Mouse (Mus musculus) stomach, embryonic 16.5 days (tissue): ENCODE results near the gene C2cd5. TPM values are rescaled to one million over a fixed set of nuclear protein-coding genes. Genes with fewer than 3 reads are reported as not detected.
"Not testable (repeated sequence)": the region's sequence is repeated elsewhere in the genome, so short reads cannot be mapped to it uniquely, and the experiment has no call there.

Experiments
- ATAC-seq: fragments of 200-750 bp; cut with Nextera tagmentation; 2 replicates; pipeline ENCODE4 v1.8.0; 2017; ENCODE audit warnings: moderate number of reproducible peaks, moderate TSS enrichment; ENCODE audit not compliant: insufficient read depth, low FRiP score
- H3K27ac ChIP-seq: fragments of 300-500 bp; sonication (generic); 2 replicates; pipeline ENCODE4 v1.5.1; 2014; ENCODE audit warnings: low read length
- H3K27me3 ChIP-seq: fragments of 300-500 bp; sonication (generic); 2 replicates; pipeline ENCODE4 v1.6.1; 2014; ENCODE audit warnings: low read length, control low read depth, mixed read lengths; ENCODE audit not compliant: control insufficient read depth, insufficient read depth
- H3K36me3 ChIP-seq: fragments of 300-500 bp; sonication (generic); 2 replicates; pipeline ENCODE4 v1.6.1; 2014; ENCODE audit warnings: low read length; ENCODE audit not compliant: control insufficient read depth, insufficient read depth
- H3K4me1 ChIP-seq: fragments of 300-500 bp; sonication (generic); 2 replicates; pipeline ENCODE4 v1.6.1; 2014; ENCODE audit warnings: low read length, control low read depth, mixed read lengths; ENCODE audit not compliant: control insufficient read depth, insufficient read depth
- H3K4me2 ChIP-seq: fragments of 300-500 bp; sonication (generic); 2 replicates; pipeline ENCODE4 v1.6.1; 2014; ENCODE audit warnings: low read depth, low read length, mixed read lengths
- H3K4me3 ChIP-seq: fragments of 300-500 bp; sonication (generic); replicated peaks from 2 replicates; pipeline ENCODE4 v1.5.1; 2014; ENCODE audit warnings: mild to moderate bottlenecking, low read length
- H3K9ac ChIP-seq: fragments of 300-500 bp; sonication (generic); 2 replicates; pipeline ENCODE4 v1.6.1; 2014; ENCODE audit warnings: low read length
- H3K9me3 ChIP-seq: fragments of 300-500 bp; sonication (generic); replicated peaks from 2 replicates; pipeline ENCODE4 v1.6.1; 2016; ENCODE audit warnings: low read length, control low read depth; ENCODE audit not compliant: control insufficient read depth
- WGBS: fragments of 180-500 bp; shearing (Covaris S2); extraction: QIAGEN DNeasy Blood & Tissue Kit; methylation state at CpG from one replicate; pipeline ENCODE4 v1.1.7; 2014; 5-methylcytosine and 5-hydroxymethylcytosine counted together
- polyA plus RNA-seq: library from polyadenylated mRNA; unstranded; fragments of >200 nt; fragmentation: Nextera tagmentation; extraction: Ambion mirVana; gene quantifications from 2 replicates; pipeline ENCODE4 v1.2.1, GENCODE M21; 2015

C2cd5 gene
- polyA plus RNA-seq, 1 experiment from 2014 or later: 23.5 TPM

- ATAC-seq: not testable (repeated sequence)
- 74% methylated on average over 10 of the region's 10 CpGs for WGBS
These were observed 42.0 kb upstream of the C2cd5 start for GRCm38 (mm10) chr6:143141624-143142592.

GRCm38 (mm10) chr6:143140884-143141283 is 40.9 kb upstream of the C2cd5 start:
- Histone ChIP-seq H3K27ac (no peak overlapping the region), H3K4me1 (0 out of 2 replicates have a peak, but pooled peaks cover 5% of the 10 kb centered on the region), H3K36me3 (no peaks in the 10 kb centered on the region), H3K4me2 (no peak overlapping the region), H3K27me3 (no peaks in the 10 kb centered on the region), H3K9ac (no peak overlapping the region), H3K9me3 (no peaks in the 10 kb centered on the region), H3K4me3 (no peak overlapping the region)
- ATAC-seq: no peak
- WGBS: 88% methylated on average over 9 of the region's 9 CpGs

More at GRCm38 (mm10) chr6:143141624-143142592, 42.0 kb upstream of the C2cd5 start:
- not testable (repeated sequence) for H3K4me1 ChIP-seq, H3K9me3 ChIP-seq, H3K27ac ChIP-seq, H3K27me3 ChIP-seq, H3K36me3 ChIP-seq, H3K4me2 ChIP-seq, H3K4me3 ChIP-seq, H3K9ac ChIP-seq

GRCm38 (mm10) chr6:143139417-143139816 is 39.5 kb upstream of the C2cd5 start:
- Histone ChIP-seq H3K27ac (no peak overlapping the region), H3K4me3 (no peak overlapping the region), H3K4me2 (no peak overlapping the region), H3K4me1 (no peaks in the 10 kb centered on the region), H3K36me3 (no peaks in the 10 kb centered on the region), H3K9ac (no peak overlapping the region), H3K27me3 (no peaks in the 10 kb centered on the region), H3K9me3 (no peaks in the 10 kb centered on the region)
- 69% methylated on average over 2 of the region's 2 CpGs for WGBS
- no peak for ATAC-seq

DNA sequence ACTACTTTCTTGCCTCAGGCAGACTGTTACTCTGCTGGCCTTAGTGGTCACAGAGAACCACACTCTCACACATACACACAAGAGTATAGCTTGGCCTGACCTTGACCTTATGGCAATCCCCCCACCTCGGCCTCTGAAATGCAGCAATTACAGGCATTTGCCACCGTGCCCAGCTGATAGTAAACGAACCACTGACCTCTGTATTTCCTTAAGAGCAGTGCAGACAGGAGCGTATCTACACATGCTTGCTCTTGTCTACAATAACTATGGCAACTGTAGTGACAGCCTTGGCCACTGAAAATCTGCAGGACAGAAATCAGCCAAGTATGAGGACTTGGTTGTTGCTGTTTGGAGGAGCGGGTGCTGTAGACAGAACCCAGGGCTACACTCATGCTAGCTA is 37.4 kb upstream of the C2cd5 start:
- ATAC-seq: no peak
- H3K27ac ChIP-seq: no peak overlapping the region
- H3K4me2 ChIP-seq: no peak overlapping the region
- H3K9ac ChIP-seq: no peak overlapping the region
- no peaks in the 10 kb centered on the region for H3K27me3 ChIP-seq
- no peaks in the 10 kb centered on the region for H3K36me3 ChIP-seq
- no peaks in the 10 kb centered on the region for H3K4me1 ChIP-seq
- no peaks in the 10 kb centered on the region for H3K9me3 ChIP-seq
- H3K4me3 ChIP-seq: no peak overlapping the region
- 56% methylated on average over 5 of the region's 5 CpGs for WGBS

DNA sequence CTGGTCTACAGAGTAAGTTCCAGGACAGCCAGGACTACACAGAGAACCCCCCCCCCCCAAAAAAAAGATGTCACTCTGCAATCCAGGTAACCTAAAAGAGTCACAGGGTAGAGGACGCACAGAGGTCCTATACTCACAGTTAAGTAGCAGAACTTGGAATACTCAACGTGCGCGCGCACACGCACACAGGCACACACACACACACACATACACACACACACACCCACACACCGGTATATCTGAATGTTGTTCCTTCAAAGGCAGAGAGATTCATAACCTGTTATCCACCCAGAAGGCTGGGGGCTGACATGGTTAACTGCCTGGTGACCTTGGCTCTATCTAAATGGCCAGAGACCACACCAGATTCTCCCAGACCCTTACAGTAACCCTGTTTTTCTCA is 36.7 kb upstream of the C2cd5 start:
- no peak for ATAC-seq
- Histone ChIP-seq H3K4me2 (no peak overlapping the region), H3K4me3 (no peak overlapping the region), H3K27me3 (no peaks in the 10 kb centered on the region), H3K4me1 (no peaks in the 10 kb centered on the region), H3K36me3 (no peaks in the 10 kb centered on the region), H3K27ac (no peak overlapping the region), H3K9ac (no peak overlapping the region), H3K9me3 (no peaks in the 10 kb centered on the region)
- 98% methylated on average over 7 of the region's 7 CpGs for WGBS

- Histone ChIP-seq H3K9me3 (no peaks in the 10 kb centered on the region), H3K36me3 (no peaks in the 10 kb centered on the region), H3K4me2 (no peak overlapping the region), H3K27me3 (no peaks in the 10 kb centered on the region), H3K27ac (no peak overlapping the region), H3K9ac (no peak overlapping the region), H3K4me1 (no peaks in the 10 kb centered on the region), H3K4me3 (no peak overlapping the region)
- no peak for ATAC-seq
- 75% methylated on average over 13 of the region's 13 CpGs for WGBS
These were observed 35.2 kb upstream of the C2cd5 start for GRCm38 (mm10) chr6:143135097-143135496.

- 56% methylated on average over 2 of the region's 2 CpGs for WGBS
- Histone ChIP-seq H3K4me3 (no peak overlapping the region), H3K27ac (no peak overlapping the region), H3K4me2 (no peak overlapping the region), H3K9me3 (no peaks in the 10 kb centered on the region), H3K27me3 (no peaks in the 10 kb centered on the region), H3K36me3 (no peaks in the 10 kb centered on the region), H3K9ac (no peak overlapping the region), H3K4me1 (no peaks in the 10 kb centered on the region)
- no peak for ATAC-seq
These were observed 33.2 kb upstream of the C2cd5 start for GRCm38 (mm10) chr6:143133150-143133549.

DNA sequence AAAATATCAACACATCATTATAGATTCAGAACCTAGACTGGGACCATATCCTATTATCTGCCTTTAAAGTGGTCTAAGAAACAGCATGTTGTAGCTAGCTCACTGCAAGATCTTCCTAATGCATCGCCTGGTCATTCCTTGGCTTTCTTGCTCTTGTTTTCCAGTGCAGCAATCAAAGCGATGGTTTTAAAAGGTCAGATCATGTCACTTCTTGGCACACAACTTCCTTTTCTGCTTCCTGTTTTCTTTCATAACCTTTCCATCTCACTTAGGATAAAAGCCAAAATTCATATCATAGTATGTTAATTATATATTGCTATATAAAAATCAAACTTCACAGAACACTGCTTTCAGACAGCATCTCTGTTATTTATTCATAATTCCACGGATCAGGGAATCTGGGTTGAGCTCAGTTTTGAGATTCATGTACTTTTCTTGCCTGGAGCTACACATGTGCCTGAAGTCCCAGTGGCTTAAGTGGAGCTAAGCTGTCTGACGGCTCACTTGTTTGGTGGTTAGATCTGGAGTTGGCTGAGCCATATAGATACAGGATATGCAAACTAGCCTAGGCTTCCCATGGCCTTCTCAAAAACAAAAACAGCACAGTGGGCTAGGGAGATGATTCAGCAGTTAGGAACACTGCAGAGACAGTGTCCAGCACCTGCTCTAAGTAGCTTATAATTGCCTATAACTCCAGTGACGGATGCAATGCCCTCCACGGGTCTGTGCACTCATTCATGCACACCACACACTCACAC is 32.1 kb upstream of the C2cd5 start:
- ATAC-seq: no peak
- no peak overlapping the region for H3K4me3 ChIP-seq
- H3K36me3 ChIP-seq: no peaks in the 10 kb centered on the region
- H3K27ac ChIP-seq: no peak overlapping the region
- WGBS: 70% methylated on average over 6 of the region's 6 CpGs
- H3K4me1 ChIP-seq: no peaks in the 10 kb centered on the region
- no peak overlapping the region for H3K9ac ChIP-seq
- no peaks in the 10 kb centered on the region for H3K9me3 ChIP-seq
- no peaks in the 10 kb centered on the region for H3K27me3 ChIP-seq
- no peak overlapping the region for H3K4me2 ChIP-seq

GRCm38 (mm10) chr6:143130411-143130810 is 30.5 kb upstream of the C2cd5 start:
- Histone ChIP-seq H3K27me3 (no peaks in the 10 kb centered on the region), H3K36me3 (no peaks in the 10 kb centered on the region), H3K4me2 (no peak overlapping the region), H3K9me3 (no peaks in the 10 kb centered on the region), H3K4me3 (no peak overlapping the region), H3K4me1 (no peaks in the 10 kb centered on the region), H3K9ac (no peak overlapping the region), H3K27ac (no peak overlapping the region)
- WGBS: 77% methylated on average over 4 of the region's 4 CpGs
- no peak for ATAC-seq
